Mouse (Mus musculus): ENCODE data around the gene Slc35d2. TPM values are rescaled to one million over a fixed set of nuclear protein-coding genes. Genes with fewer than 3 reads are reported as not detected.

Slc35d2 gene
- total RNA-seq (2015) = 3.5 and 5.4 TPM in 2 replicates
- 4.3 and 5.4 TPM in 2 replicates for total RNA-seq (2017)

GRCm38 (mm10) chr13:64128858-64129615, at the start of gene Slc35d2:
Gene Slc35d2 (minus strand): TSS chr13:64129368.
- peak; percentile 78 for ATAC-seq (replicated peaks; ENCODE audit: poor library complexity)

- no peak for ATAC-seq (replicated peaks; ENCODE audit: poor library complexity)
These were observed 48.8 kb upstream of the Slc35d2 start for GRCm38 (mm10) chr13:64178000-64178399.

- ATAC-seq (replicated peaks; ENCODE audit: poor library complexity) = no peak
These were observed 40.6 kb upstream of the Slc35d2 start for GRCm38 (mm10) chr13:64169746-64170145.

- no peak for ATAC-seq (replicated peaks; ENCODE audit: poor library complexity)
These were observed 34.1 kb upstream of the Slc35d2 start for GRCm38 (mm10) chr13:64163147-64163715.

GRCm38 (mm10) chr13:64162626-64163025, 33.5 kb upstream of the Slc35d2 start:
- no peak for ATAC-seq (replicated peaks; ENCODE audit: poor library complexity)

GRCm38 (mm10) chr13:64161916-64162611, 32.9 kb upstream of the Slc35d2 start:
- ATAC-seq (replicated peaks; ENCODE audit: poor library complexity) = peak; percentile 17

GRCm38 (mm10) chr13:64161548-64161915, 32.4 kb upstream of the Slc35d2 start, which contains the start of gene Habp4:
Gene Habp4 (plus strand): TSS chr13:64161824.
- peak; percentile 99 for ATAC-seq (replicated peaks; ENCODE audit: poor library complexity)

GRCm38 (mm10) chr13:64156966-64157365, 27.8 kb upstream of the Slc35d2 start:
- no peak for ATAC-seq (replicated peaks; ENCODE audit: poor library complexity)

- no peak for ATAC-seq (replicated peaks; ENCODE audit: poor library complexity)
These were observed 26.0 kb upstream of the Slc35d2 start for GRCm38 (mm10) chr13:64155171-64155571.

- ATAC-seq (replicated peaks; ENCODE audit: poor library complexity) = no peak
These were observed 25.5 kb upstream of the Slc35d2 start for GRCm38 (mm10) chr13:64154651-64155050.

GRCm38 (mm10) chr13:64153751-64154267, 24.6 kb upstream of the Slc35d2 start:
- peak; percentile 6; the same call in 1 of the 2 replicates for ATAC-seq (replicated peaks; ENCODE audit: poor library complexity)

GRCm38 (mm10) chr13:64153083-64153682, 24.0 kb upstream of the Slc35d2 start, which contains the start of gene Zfp367:
Gene Zfp367 (minus strand): TSS chr13:64153202.
- ATAC-seq (replicated peaks; ENCODE audit: poor library complexity) = peak; percentile 85

- no peak for ATAC-seq (replicated peaks; ENCODE audit: poor library complexity)
These were observed 23.5 kb upstream of the Slc35d2 start for GRCm38 (mm10) chr13:64152671-64153082.

GRCm38 (mm10) chr13:64152241-64152669, 23.1 kb upstream of the Slc35d2 start:
- ATAC-seq (replicated peaks; ENCODE audit: poor library complexity) = peak; percentile 53

- ATAC-seq (replicated peaks; ENCODE audit: poor library complexity) = no peak
These were observed 21.0 kb upstream of the Slc35d2 start for GRCm38 (mm10) chr13:64150121-64150520.

GRCm38 (mm10) chr13:64129616-64130375, 628 bp upstream of the Slc35d2 start:
- peak; percentile 75 for ATAC-seq (replicated peaks; ENCODE audit: poor library complexity)

- ATAC-seq (replicated peaks; ENCODE audit: poor library complexity) = no peak
These were observed 2.9 kb downstream of the Slc35d2 start for GRCm38 (mm10) chr13:64126316-64126715.

- no peak for ATAC-seq (replicated peaks; ENCODE audit: poor library complexity)
These were observed 4.3 kb downstream of the Slc35d2 start for GRCm38 (mm10) chr13:64124886-64125285.

GRCm38 (mm10) chr13:64123491-64124188, 5.5 kb downstream of the Slc35d2 start:
- no peak for ATAC-seq (replicated peaks; ENCODE audit: poor library complexity)

All from megakaryocyte progenitor cell, adult 5-6 weeks (primary cell).